Mouse (Mus musculus) MEL (cell line): ENCODE measurements around the gene Nid1.

Experiments used
- CHD2 ChIP-seq: IDR thresholded peaks from 2 replicates; pipeline ENCODE4 v1.6.1; 2011; ENCODE audit warnings: low read length, improper control_type of control experiment
- CTCF ChIP-seq, 3 experiments: IDR thresholded peaks in 2 of 3; conservative IDR thresholded peaks in 1 of 3; 2 replicates each; pipeline ENCODE4 v1.5.1; 2011 to 2012; ENCODE audit warnings: low read length in 3 of 3, low read depth in 2 of 3, mild to moderate bottlenecking in 2 of 3, improper control_type of control experiment in 1 of 3, inconsistent platforms in 1 of 3, mixed read lengths in 1 of 3, moderate library complexity in 1 of 3; ENCODE audit not compliant: control insufficient read depth in 1 of 3, insufficient read depth in 1 of 3, poor library complexity in 1 of 3, severe bottlenecking in 1 of 3
- MYC ChIP-seq: IDR thresholded peaks from 2 replicates; pipeline ENCODE4 v1.6.1; 2011; ENCODE audit warnings: low read depth, mild to moderate bottlenecking, low read length, improper control_type of control experiment, moderate library complexity
- NELFE ChIP-seq: IDR thresholded peaks from 2 replicates; pipeline ENCODE4 v1.6.1; 2011; ENCODE audit warnings: low read depth, low read length, improper control_type of control experiment
- TAL1 ChIP-seq: IDR thresholded peaks from 2 replicates; pipeline ENCODE4 v1.6.1; 2012; ENCODE audit warnings: mild to moderate bottlenecking, inconsistent platforms, low read length, moderate library complexity, mixed read lengths
- TBP ChIP-seq: IDR thresholded peaks from 2 replicates; pipeline ENCODE4 v1.8.0; 2011; ENCODE audit warnings: low read depth, low read length, improper control_type of control experiment

DNA sequence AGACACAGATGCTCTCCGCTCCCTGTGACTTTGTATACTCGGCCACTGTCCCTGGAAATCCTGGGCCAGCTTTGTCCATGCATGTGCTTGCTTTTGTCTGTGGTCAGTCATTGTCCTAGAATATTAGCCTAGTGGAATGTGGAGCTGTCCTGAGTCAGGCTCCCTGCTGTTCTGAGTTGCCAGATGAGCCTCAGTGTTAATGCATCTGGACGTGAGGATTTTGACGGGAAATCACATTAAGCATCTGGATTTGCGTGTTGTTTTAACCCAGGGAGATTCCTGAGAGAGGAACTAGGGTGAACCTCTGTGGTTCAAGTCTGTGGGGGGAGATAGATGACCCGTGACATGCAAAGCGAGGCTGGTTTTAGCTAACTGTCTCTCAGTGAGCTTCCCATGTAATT lies 47.0 kb downstream of the Nid1 start:
- no peak for TF ChIP-seq TAL1
- TF ChIP-seq NELFE: no peak
- no peak for TF ChIP-seq CHD2
- no peak for TF ChIP-seq TBP
- TF ChIP-seq MYC: no peak
- TF ChIP-seq CTCF (IDR thresholded peaks at IDR 0.05 in 2 of 3, conservative IDR thresholded peaks at IDR 0.05 in 1 of 3; ENCODE audit: control insufficient read depth in 1 of 3, insufficient read depth in 1 of 3, low read depth in 2 of 3, low read length in 3 of 3, poor library complexity in 1 of 3, severe bottlenecking in 1 of 3): no peak
